Mouse (Mus musculus): ENCODE measurements around the gene Npsr1. TPM values are rescaled to one million over a fixed set of nuclear protein-coding genes. Genes with fewer than 3 reads are reported as not detected.

The Npsr1 gene
- polyA plus RNA-seq (2012; rRNA removed), result not detected in 2 replicates

- TF ChIP-seq POLR2A (IDR thresholded peaks at IDR 0.05; ENCODE audit: control insufficient read depth, low read depth, low read length), result no peak
- no peak for TF ChIP-seq CTCF (IDR thresholded peaks at IDR 0.05; ENCODE audit: control insufficient read depth, insufficient read depth, insufficient replicate concordance, low read depth, low read length)
- Histone ChIP-seq H3K4me1 (ENCODE audit: control insufficient read depth, insufficient read depth, low read length) (peaks cover 2% of the 10 kb centered on the region; the same call in 1 of the 2 replicates), H3K27me3 (ENCODE audit: control insufficient read depth, insufficient read depth, low read length) (no peaks in the 10 kb centered on the region), H3K4me3 (ENCODE audit: control insufficient read depth, low read depth, low read length) (no peak within 1 kb of the TSS), H3K27ac (ENCODE audit: control insufficient read depth, insufficient read depth, low read depth, low read length) (no peak within 1 kb of the TSS), H3K36me3 (ENCODE audit: control insufficient read depth, insufficient read depth, low read length) (no peaks in the 10 kb centered on the region)
These were observed at the start of gene Npsr1 for GRCm38 (mm10) chr9:24097696-24098095. Npsr1 (plus strand) TSS chr9:24097996.

DNA sequence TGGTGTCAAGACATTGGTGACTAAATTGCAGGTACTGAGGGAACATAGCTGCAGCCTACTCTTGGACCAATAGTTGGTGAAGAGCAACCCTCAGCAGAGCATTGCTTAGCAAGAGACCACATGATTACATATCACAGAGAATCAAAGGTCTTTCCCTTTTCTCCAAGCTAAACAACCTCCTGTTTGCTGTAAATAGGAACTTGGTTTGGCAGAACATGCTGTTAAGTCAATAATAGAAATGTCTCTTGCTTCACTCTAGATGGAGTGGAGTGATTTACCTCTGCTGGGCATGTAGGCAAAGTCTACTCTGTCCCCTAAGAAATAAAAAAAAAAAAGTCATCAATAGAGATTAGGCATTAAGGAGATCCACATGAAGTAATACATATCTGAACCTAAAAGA, 46.3 kb upstream of the Npsr1 start:
- no peaks in the 10 kb centered on the region for H3K36me3 ChIP-seq (ENCODE audit: control insufficient read depth, insufficient read depth, low read length)
- H3K4me1 ChIP-seq (ENCODE audit: control insufficient read depth, insufficient read depth, low read length), result no peaks in the 10 kb centered on the region
- TF ChIP-seq CTCF (IDR thresholded peaks at IDR 0.05; ENCODE audit: control insufficient read depth, insufficient read depth, insufficient replicate concordance, low read depth, low read length) (no peak), POLR2A (IDR thresholded peaks at IDR 0.05; ENCODE audit: control insufficient read depth, low read depth, low read length) (no peak)
- no peaks in the 10 kb centered on the region for H3K27me3 ChIP-seq (ENCODE audit: control insufficient read depth, insufficient read depth, low read length)
- H3K27ac ChIP-seq (ENCODE audit: control insufficient read depth, insufficient read depth, low read depth, low read length), result no peak overlapping the region
- no peak overlapping the region for H3K4me3 ChIP-seq (ENCODE audit: control insufficient read depth, low read depth, low read length)

DNA sequence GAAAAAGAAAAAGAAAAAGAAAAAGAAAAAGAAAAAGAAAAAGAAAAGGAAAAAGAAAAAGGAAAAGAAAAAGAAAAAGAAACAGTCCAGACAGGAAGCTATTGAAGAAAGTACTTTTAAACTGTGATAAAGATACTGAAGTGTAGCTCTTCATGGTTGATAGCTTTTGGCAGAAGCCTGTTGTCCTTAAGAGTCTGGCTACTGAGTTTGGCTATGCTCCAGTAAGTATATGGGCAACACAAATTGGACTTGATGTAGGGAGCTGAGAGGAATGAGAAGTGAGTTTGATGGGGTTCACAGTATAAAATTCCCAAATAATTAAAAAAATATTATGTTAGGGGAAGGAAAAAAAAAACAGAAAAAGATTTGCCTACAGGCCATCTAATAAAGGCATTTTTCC, 34.5 kb upstream of the Npsr1 start:
- Histone ChIP-seq H3K4me1 (ENCODE audit: control insufficient read depth, insufficient read depth, low read length) (no peaks in the 10 kb centered on the region), H3K27ac (ENCODE audit: control insufficient read depth, insufficient read depth, low read depth, low read length) (no peak overlapping the region)

GRCm38 (mm10) chr9:24071664-24072063, 26.1 kb upstream of the Npsr1 start:
- Histone ChIP-seq H3K4me3 (ENCODE audit: control insufficient read depth, low read depth, low read length) (no peak overlapping the region), H3K27ac (ENCODE audit: control insufficient read depth, insufficient read depth, low read depth, low read length) (no peak overlapping the region), H3K27me3 (ENCODE audit: control insufficient read depth, insufficient read depth, low read length) (no peaks in the 10 kb centered on the region), H3K36me3 (ENCODE audit: control insufficient read depth, insufficient read depth, low read length) (no peaks in the 10 kb centered on the region), H3K4me1 (ENCODE audit: control insufficient read depth, insufficient read depth, low read length) (no peaks in the 10 kb centered on the region)
- TF ChIP-seq POLR2A (IDR thresholded peaks at IDR 0.05; ENCODE audit: control insufficient read depth, low read depth, low read length) (no peak), CTCF (IDR thresholded peaks at IDR 0.05; ENCODE audit: control insufficient read depth, insufficient read depth, insufficient replicate concordance, low read depth, low read length) (no peak)

More for the DNA sequence above, 34.5 kb upstream of the Npsr1 start:
- Histone ChIP-seq H3K4me3 (ENCODE audit: control insufficient read depth, low read depth, low read length) (no peak overlapping the region), H3K27me3 (ENCODE audit: control insufficient read depth, insufficient read depth, low read length) (no peaks in the 10 kb centered on the region), H3K36me3 (ENCODE audit: control insufficient read depth, insufficient read depth, low read length) (no peaks in the 10 kb centered on the region)
- TF ChIP-seq CTCF (IDR thresholded peaks at IDR 0.05; ENCODE audit: control insufficient read depth, insufficient read depth, insufficient replicate concordance, low read depth, low read length), result no peak
- TF ChIP-seq POLR2A (IDR thresholded peaks at IDR 0.05; ENCODE audit: control insufficient read depth, low read depth, low read length), result no peak

GRCm38 (mm10) chr9:24077596-24077995, 20.2 kb upstream of the Npsr1 start:
- Histone ChIP-seq H3K4me1 (ENCODE audit: control insufficient read depth, insufficient read depth, low read length) (no peaks in the 10 kb centered on the region), H3K27ac (ENCODE audit: control insufficient read depth, insufficient read depth, low read depth, low read length) (no peak overlapping the region), H3K4me3 (ENCODE audit: control insufficient read depth, low read depth, low read length) (no peak overlapping the region), H3K27me3 (ENCODE audit: control insufficient read depth, insufficient read depth, low read length) (no peaks in the 10 kb centered on the region), H3K36me3 (ENCODE audit: control insufficient read depth, insufficient read depth, low read length) (no peaks in the 10 kb centered on the region)
- TF ChIP-seq POLR2A (IDR thresholded peaks at IDR 0.05; ENCODE audit: control insufficient read depth, low read depth, low read length), result no peak
- no peak for TF ChIP-seq CTCF (IDR thresholded peaks at IDR 0.05; ENCODE audit: control insufficient read depth, insufficient read depth, insufficient replicate concordance, low read depth, low read length)

GRCm38 (mm10) chr9:24091875-24092274, 5.9 kb upstream of the Npsr1 start:
- no peaks in the 10 kb centered on the region for H3K36me3 ChIP-seq (ENCODE audit: control insufficient read depth, insufficient read depth, low read length)
- TF ChIP-seq POLR2A (IDR thresholded peaks at IDR 0.05; ENCODE audit: control insufficient read depth, low read depth, low read length) (no peak), CTCF (IDR thresholded peaks at IDR 0.05; ENCODE audit: control insufficient read depth, insufficient read depth, insufficient replicate concordance, low read depth, low read length) (no peak)
- no peak overlapping the region for H3K4me3 ChIP-seq (ENCODE audit: control insufficient read depth, low read depth, low read length)
- H3K27me3 ChIP-seq (ENCODE audit: control insufficient read depth, insufficient read depth, low read length), result no peaks in the 10 kb centered on the region
- H3K27ac ChIP-seq (ENCODE audit: control insufficient read depth, insufficient read depth, low read depth, low read length), result no peak overlapping the region
- H3K4me1 ChIP-seq (ENCODE audit: control insufficient read depth, insufficient read depth, low read length), result no peaks in the 10 kb centered on the region

GRCm38 (mm10) chr9:24098526-24098925, 730 bp downstream of the Npsr1 start:
- no peaks in the 10 kb centered on the region for H3K36me3 ChIP-seq (ENCODE audit: control insufficient read depth, insufficient read depth, low read length)
- H3K27me3 ChIP-seq (ENCODE audit: control insufficient read depth, insufficient read depth, low read length), result no peaks in the 10 kb centered on the region
- H3K27ac ChIP-seq (ENCODE audit: control insufficient read depth, insufficient read depth, low read depth, low read length), result no peak overlapping the region
- H3K4me1 ChIP-seq (ENCODE audit: control insufficient read depth, insufficient read depth, low read length), result peaks cover 2% of the 10 kb centered on the region; the same call in 1 of the 2 replicates
- TF ChIP-seq POLR2A (IDR thresholded peaks at IDR 0.05; ENCODE audit: control insufficient read depth, low read depth, low read length), result no peak
- TF ChIP-seq CTCF (IDR thresholded peaks at IDR 0.05; ENCODE audit: control insufficient read depth, insufficient read depth, insufficient replicate concordance, low read depth, low read length), result no peak
- H3K4me3 ChIP-seq (ENCODE audit: control insufficient read depth, low read depth, low read length), result no peak overlapping the region

GRCm38 (mm10) chr9:24099631-24100030, 1.8 kb downstream of the Npsr1 start:
- no peaks in the 10 kb centered on the region for H3K36me3 ChIP-seq (ENCODE audit: control insufficient read depth, insufficient read depth, low read length)
- no peak overlapping the region for H3K27ac ChIP-seq (ENCODE audit: control insufficient read depth, insufficient read depth, low read depth, low read length)
- H3K27me3 ChIP-seq (ENCODE audit: control insufficient read depth, insufficient read depth, low read length), result no peaks in the 10 kb centered on the region
- no peak overlapping the region for H3K4me3 ChIP-seq (ENCODE audit: control insufficient read depth, low read depth, low read length)
- H3K4me1 ChIP-seq (ENCODE audit: control insufficient read depth, insufficient read depth, low read length), result peaks cover 2% of the 10 kb centered on the region; the same call in 1 of the 2 replicates
- no peak for TF ChIP-seq CTCF (IDR thresholded peaks at IDR 0.05; ENCODE audit: control insufficient read depth, insufficient read depth, insufficient replicate concordance, low read depth, low read length)
- TF ChIP-seq POLR2A (IDR thresholded peaks at IDR 0.05; ENCODE audit: control insufficient read depth, low read depth, low read length), result no peak
